Mouse (Mus musculus): ENCODE results near the gene Rnf114.

DNA sequence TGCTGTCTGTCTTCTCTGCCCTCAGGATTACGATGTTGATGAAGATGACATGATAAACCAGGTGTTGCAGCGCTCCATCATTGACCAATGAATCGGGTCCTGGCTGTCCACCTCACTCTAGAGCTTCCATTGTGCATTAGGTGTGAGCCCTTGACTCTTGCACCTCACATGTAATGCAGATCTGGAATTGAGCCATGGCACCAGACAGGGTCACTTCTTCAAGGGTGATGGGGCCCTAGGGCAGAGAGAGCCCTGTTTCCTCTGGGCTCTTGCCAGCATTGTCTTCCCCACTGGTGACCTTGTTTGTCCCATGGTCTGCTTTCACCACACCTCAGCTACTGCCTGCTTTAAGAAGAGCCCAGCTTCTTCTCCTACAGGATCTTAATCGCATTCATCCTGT lies 22.2 kb downstream of the Rnf114 start:
- TF ChIP-seq CTCF (IDR thresholded peaks at IDR 0.05; ENCODE audit: low read depth, low read length) = no peak
- no peak for TF ChIP-seq POLR2A (IDR thresholded peaks at IDR 0.05; ENCODE audit: extremely low read depth, insufficient read depth, low read length)
